37 mouse cellular contexts compared by ENCODE assay signal in genomic region chr13:56199506-56199905, GRCm38 (mm10). TPM values are rescaled to one million over a fixed set of nuclear protein-coding genes. Genes with fewer than 3 reads are reported as not detected.
DNase-seq lines count a peak whose midpoint lies in the region; ATAC-seq and TF ChIP-seq lines count a peak whose summit lies in the region.
"Had no signal": no experiment of that assay in that cellular context is flagged by ENCODE, and none has a peak within 500 bp of the region (broad histone marks: within the 10 kb centered on the region; RNA-seq: fewer than 3 reads in every experiment).

No protein-coding gene starts in this region.

- no peak overlapping the region for H3K4me2 ChIP-seq in forebrain, postnatal 0 days (ENCODE audit: low read depth)
- no peak overlapping the region for H3K4me2 ChIP-seq in midbrain, embryonic 11.5 days
- H3K4me2 ChIP-seq in midbrain, embryonic 16.5 days (ENCODE audit: low read length), result no peak overlapping the region
- H3K4me2 ChIP-seq in forebrain, embryonic 14.5 days (ENCODE audit: low read length), result no peak overlapping the region
- H3K4me2 ChIP-seq: heart, embryonic 12.5 days; limb, embryonic 12.5 days; liver, embryonic 15.5 days; lung, embryonic 14.5 days had no signal

- no peak for ATAC-seq in forebrain, postnatal 0 days
- ATAC-seq in midbrain, embryonic 11.5 days (ENCODE audit: low FRiP score), result no peak
- ATAC-seq in midbrain, embryonic 16.5 days, result no peak
- peak; percentile 84 for ATAC-seq in forebrain, embryonic 14.5 days
- ATAC-seq: inflammation-experienced regulatory T-cells, adult 6 months; Patski had no signal

- intact Hi-C loops in heart, postnatal 36 days (cut with DNase I), result no loop called here

- no peaks in the 10 kb centered on the region; the same call in 1 of the 2 replicates for H3K9me3 ChIP-seq in forebrain, embryonic 10.5 days
- no peaks in the 10 kb centered on the region for H3K9me3 ChIP-seq in forebrain, postnatal 0 days (ENCODE audit: low read length)
- H3K9me3 ChIP-seq in midbrain, embryonic 11.5 days (ENCODE audit: control insufficient read depth, low read length), result no peaks in the 10 kb centered on the region
- no peaks in the 10 kb centered on the region for H3K9me3 ChIP-seq in midbrain, embryonic 16.5 days (replicated peaks; ENCODE audit: control insufficient read depth, low read length, poor library complexity, severe bottlenecking)
- H3K9me3 ChIP-seq in forebrain, embryonic 14.5 days (replicated peaks; ENCODE audit: control insufficient read depth, low read length), result no peaks in the 10 kb centered on the region
- H3K9me3 ChIP-seq: heart, embryonic 12.5 days; limb, embryonic 12.5 days; liver, embryonic 15.5 days had no signal

- peak overlapping the region; percentile 70 for H3K27ac ChIP-seq in forebrain, embryonic 10.5 days
- no peak overlapping the region for H3K27ac ChIP-seq in forebrain, postnatal 0 days (ENCODE audit: low read depth, low read length)
- no peak overlapping the region for H3K27ac ChIP-seq in midbrain, embryonic 11.5 days (ENCODE audit: low read depth, low read length)
- no peak overlapping the region for H3K27ac ChIP-seq in midbrain, embryonic 16.5 days (ENCODE audit: low read length)
- peak overlapping the region; percentile 66 for H3K27ac ChIP-seq in forebrain, embryonic 14.5 days (ENCODE audit: low read depth, low read length)
- H3K27ac ChIP-seq: heart, adult 2 months; limb, embryonic 12.5 days; liver, embryonic 15.5 days had no signal

- TF ChIP-seq CTCF in forebrain, postnatal 0 days (IDR thresholded peaks at IDR 0.05; ENCODE audit: low read depth), result no peak

- H3K27me3 ChIP-seq in forebrain, embryonic 10.5 days (ENCODE audit: poor library complexity, severe bottlenecking), result peaks cover 77% of the 10 kb centered on the region
- no peaks in the 10 kb centered on the region for H3K27me3 ChIP-seq in forebrain, postnatal 0 days (ENCODE audit: insufficient read depth, low read length)
- peaks cover 24% of the 10 kb centered on the region for H3K27me3 ChIP-seq in midbrain, embryonic 11.5 days (ENCODE audit: control insufficient read depth, insufficient read depth, low read length)
- peaks cover 15% of the 10 kb centered on the region for H3K27me3 ChIP-seq in midbrain, embryonic 16.5 days (ENCODE audit: control insufficient read depth, insufficient read depth, low read depth, low read length)
- no peaks in the 10 kb centered on the region for H3K27me3 ChIP-seq in forebrain, embryonic 14.5 days (replicated peaks; ENCODE audit: control insufficient read depth, insufficient read depth, low read length)
- H3K27me3 ChIP-seq: Patski had no signal

- 57% methylated on average over 8 of the region's 8 CpGs for WGBS in forebrain, embryonic 10.5 days
- WGBS in forebrain, postnatal 0 days, result 27% methylated on average over 8 of the region's 8 CpGs
- WGBS in midbrain, embryonic 11.5 days, result 42% methylated on average over 8 of the region's 8 CpGs
- WGBS in midbrain, embryonic 16.5 days, result 32% methylated on average over 8 of the region's 8 CpGs
- WGBS in forebrain, embryonic 14.5 days, result 10% methylated on average over 8 of the region's 8 CpGs

- no peak overlapping the region for H3K4me3 ChIP-seq in forebrain, embryonic 10.5 days
- no peak overlapping the region for H3K4me3 ChIP-seq in forebrain, postnatal 0 days (ENCODE audit: low read depth, low read length)
- no peak overlapping the region for H3K4me3 ChIP-seq in midbrain, embryonic 11.5 days (ENCODE audit: low read depth, low read length)
- H3K4me3 ChIP-seq in midbrain, embryonic 16.5 days (ENCODE audit: low read depth, low read length), result no peak overlapping the region
- H3K4me3 ChIP-seq in forebrain, embryonic 14.5 days (ENCODE audit: low read depth, low read length), result no peak overlapping the region
- H3K4me3 ChIP-seq: heart, adult 2 months; heart, embryonic 12.5 days; limb, embryonic 12.5 days; liver, embryonic 15.5 days had no signal

- H3K9ac ChIP-seq in forebrain, postnatal 0 days, result no peak overlapping the region
- no peak overlapping the region for H3K9ac ChIP-seq in midbrain, embryonic 11.5 days (ENCODE audit: low read length)
- H3K9ac ChIP-seq in midbrain, embryonic 16.5 days (ENCODE audit: low read depth, low read length), result no peak overlapping the region
- no peak overlapping the region for H3K9ac ChIP-seq in forebrain, embryonic 14.5 days (ENCODE audit: low read length)
- H3K9ac ChIP-seq: heart, embryonic 12.5 days; limb, embryonic 12.5 days; liver, embryonic 15.5 days; lung, embryonic 14.5 days had no signal

- H3K4me1 ChIP-seq in forebrain, embryonic 10.5 days, result peaks cover 39% of the 10 kb centered on the region
- H3K4me1 ChIP-seq in forebrain, postnatal 0 days (ENCODE audit: insufficient read depth), result no peaks in the 10 kb centered on the region
- peaks cover 12% of the 10 kb centered on the region; the same call in 1 of the 2 replicates for H3K4me1 ChIP-seq in midbrain, embryonic 11.5 days (ENCODE audit: control insufficient read depth, insufficient read depth, low read length)
- no peaks in the 10 kb centered on the region for H3K4me1 ChIP-seq in midbrain, embryonic 16.5 days (ENCODE audit: control insufficient read depth, insufficient read depth, low read length)
- H3K4me1 ChIP-seq in forebrain, embryonic 14.5 days (ENCODE audit: control insufficient read depth, insufficient read depth, low read length), result peaks cover 6% of the 10 kb centered on the region; the same call in 1 of the 2 replicates
- H3K4me1 ChIP-seq: liver, embryonic 15.5 days had no signal

- no peaks in the 10 kb centered on the region for H3K36me3 ChIP-seq in forebrain, embryonic 10.5 days (replicated peaks)
- H3K36me3 ChIP-seq in forebrain, postnatal 0 days (ENCODE audit: insufficient read depth), result no peaks in the 10 kb centered on the region
- H3K36me3 ChIP-seq in midbrain, embryonic 11.5 days (ENCODE audit: control insufficient read depth, insufficient read depth, low read length), result no peaks in the 10 kb centered on the region
- no peaks in the 10 kb centered on the region for H3K36me3 ChIP-seq in midbrain, embryonic 16.5 days (ENCODE audit: control insufficient read depth, insufficient read depth, low read length)
- H3K36me3 ChIP-seq in forebrain, embryonic 14.5 days (ENCODE audit: control insufficient read depth, insufficient read depth, low read length), result no peaks in the 10 kb centered on the region
- H3K36me3 ChIP-seq: heart, embryonic 12.5 days; limb, embryonic 12.5 days; liver, embryonic 15.5 days had no signal

- no peak for DNase-seq in forebrain, embryonic 10.5 days (ENCODE audit: extremely low spot score, low spot score)
- no peak for DNase-seq in forebrain, postnatal 0 days
- peak; percentile 85 for DNase-seq in midbrain, embryonic 11.5 days (ENCODE audit: low spot score, missing footprints)
- DNase-seq in ZHBTc4 (ENCODE audit: low read depth, low spot score), result peak; percentile 24
- DNase-seq in forebrain, embryonic 14.5 days (ENCODE audit: low spot score), result peak; percentile 72
- DNase-seq in gastrocnemius, adult 18-20 months (ENCODE audit: low spot score), result no peak
- no peak for DNase-seq in heart, postnatal 36 days
- DNase-seq: adrenal gland, postnatal 25 days; cerebellum, adult 18-20 months; cerebellum, postnatal 14 days; heart, adult 2 months; kidney, adult 11 months; kidney, postnatal 14 days; layer of hippocampus, adult 9-11 months; lung, embryonic 14.5 days; lung, postnatal 14 days; spleen, adult 18-20 months; thymus, postnatal 14 days had no signal

RNA-seq across cellular contexts. Expression of gene Tifab, which starts 20.8 kb away (rescaled TPM):
- 0.97 and 1.2 TPM in 2 replicates for polyA plus RNA-seq in forebrain, embryonic 10.5 days (2016; fragmentation: Nextera tagmentation; extraction: Ambion mirVana)
- 0.05 and 0.92 TPM in 2 replicates for total RNA-seq in forebrain, postnatal 0 days (2014; rRNA removed)
- 0.58 and 0.61 TPM in 2 replicates for polyA plus RNA-seq in forebrain, postnatal 0 days (2015; fragmentation: Nextera tagmentation; extraction: Ambion mirVana)
- polyA plus RNA-seq in midbrain, embryonic 11.5 days (2014; fragmentation: Nextera tagmentation; extraction: Ambion mirVana), result 0.43 and 0.60 TPM in 2 replicates
- polyA plus RNA-seq in midbrain, embryonic 16.5 days (2015; fragmentation: Nextera tagmentation; extraction: Ambion mirVana), result 0.91 and 0.93 TPM in 2 replicates
- 0.42 and 0.58 TPM in 2 replicates for polyA plus RNA-seq in forebrain, embryonic 14.5 days (2014; fragmentation: Nextera tagmentation; extraction: Ambion mirVana)
- under 1 TPM; 0.16 to 0.47 TPM for total RNA-seq in gastrocnemius, adult 18-20 months (2021)
- 1 to 10 TPM; 1.3 to 1.7 TPM for total RNA-seq in heart, postnatal 36 days (2021)
- total RNA-seq: MEL had no signal
- polyA plus RNA-seq: Patski had no signal

RNA-seq across cellular contexts. Expression of gene Neurog1, which starts 52.5 kb away (rescaled TPM):
- 13.5 and 18.5 TPM in 2 replicates for polyA plus RNA-seq in forebrain, embryonic 10.5 days (2016; fragmentation: Nextera tagmentation; extraction: Ambion mirVana)
- total RNA-seq in forebrain, postnatal 0 days (2014; rRNA removed), result 0.08 TPM in 1 of 2 replicates, not detected in the other
- polyA plus RNA-seq in forebrain, postnatal 0 days (2015; fragmentation: Nextera tagmentation; extraction: Ambion mirVana), result not detected in 2 replicates
- polyA plus RNA-seq in midbrain, embryonic 11.5 days (2014; fragmentation: Nextera tagmentation; extraction: Ambion mirVana), result 35.6 and 42.1 TPM in 2 replicates
- 2.3 and 3.2 TPM in 2 replicates for polyA plus RNA-seq in midbrain, embryonic 16.5 days (2015; fragmentation: Nextera tagmentation; extraction: Ambion mirVana)
- polyA plus RNA-seq in forebrain, embryonic 14.5 days (2014; fragmentation: Nextera tagmentation; extraction: Ambion mirVana), result 3.4 and 4.3 TPM in 2 replicates
- not detected for total RNA-seq in gastrocnemius, adult 18-20 months (2021)
- total RNA-seq in heart, postnatal 36 days (2021), result not detected
- total RNA-seq: adrenal gland, adult 18-20 months; adrenal gland, postnatal 25 days; gastrocnemius, adult 8-10 months; gastrocnemius, postnatal 4 days; heart, adult 2 months; hematopoietic stem cell, adult 5-6 weeks; left cerebral cortex, postnatal 14 days; liver, adult 2 months; megakaryocyte progenitor cell, adult 5-6 weeks; MEL; neutrophil, adult 5-6 weeks had no signal
- polyA plus RNA-seq: heart, adult 2 months; heart, embryonic 12.5 days; heart, postnatal 0 days; inflammation-experienced regulatory T-cells, adult 6 months; kidney, embryonic 14.5 days; limb, embryonic 12.5 days; liver, adult 2 months; liver, embryonic 15.5 days; lung, embryonic 14.5 days; stomach, embryonic 16.5 days; urinary bladder, adult 2 months had no signal

Comparison
In these comparisons a context has a peak if more than half of its experiments do, and no peak if none do; other contexts are left out.
1. DNase-seq: peak in midbrain, embryonic 11.5 days (single experiment), ZHBTc4 (single experiment) and forebrain, embryonic 14.5 days (single experiment); none in forebrain, embryonic 10.5 days (single experiment), forebrain, postnatal 0 days (single experiment), gastrocnemius, adult 18-20 months (single experiment) and heart, postnatal 36 days (0 of 2).
2. H3K27ac ChIP-seq: peak in forebrain, embryonic 10.5 days (single experiment) and forebrain, embryonic 14.5 days (single experiment); none in forebrain, postnatal 0 days (single experiment), midbrain, embryonic 11.5 days (single experiment) and midbrain, embryonic 16.5 days (single experiment).